Mouse (Mus musculus) hindbrain, embryonic 15.5 days (tissue): ENCODE results near the gene Srsf7. TPM values are rescaled to one million over a fixed set of nuclear protein-coding genes. Genes with fewer than 3 reads are reported as not detected.
"Not testable (repeated sequence)": the region's sequence is repeated elsewhere in the genome, so short reads cannot be mapped to it uniquely, and the experiment has no call there.

Source experiments
- ATAC-seq: fragments of 200-750 bp; cut with Nextera tagmentation; 2 replicates; pipeline ENCODE4 v1.8.0; 2017; ENCODE audit warnings: low read depth, moderate number of reproducible peaks, moderate TSS enrichment; ENCODE audit not compliant: low FRiP score
- H3K27ac ChIP-seq: fragments of 300-500 bp; sonication (generic); replicated peaks from 2 replicates; pipeline ENCODE4 v1.5.1; 2015; ENCODE audit warnings: mild to moderate bottlenecking, inconsistent platforms
- H3K27me3 ChIP-seq: fragments of 300-500 bp; sonication (generic); 2 replicates; pipeline ENCODE4 v1.6.1; 2015; ENCODE audit warnings: control low read depth, inconsistent platforms
- H3K36me3 ChIP-seq: fragments of 300-500 bp; sonication (generic); 2 replicates; pipeline ENCODE4 v1.6.1; 2015; ENCODE audit warnings: control low read depth, inconsistent platforms
- H3K4me1 ChIP-seq: fragments of 300-500 bp; sonication (generic); replicated peaks from 2 replicates; pipeline ENCODE4 v1.6.1; 2015; ENCODE audit warnings: control low read depth, inconsistent platforms
- H3K4me2 ChIP-seq: fragments of 300-500 bp; sonication (generic); 2 replicates; pipeline ENCODE4 v1.6.1; 2015; ENCODE audit warnings: moderate library complexity, mild to moderate bottlenecking, inconsistent platforms
- H3K4me3 ChIP-seq: fragments of 300-500 bp; sonication (generic); 2 replicates; pipeline ENCODE4 v1.5.1; 2015; ENCODE audit warnings: mild to moderate bottlenecking, inconsistent platforms
- H3K9ac ChIP-seq: fragments of 300-500 bp; sonication (generic); 2 replicates; pipeline ENCODE4 v1.6.1; 2015; ENCODE audit warnings: inconsistent platforms
- H3K9me3 ChIP-seq: fragments of 300-500 bp; sonication (generic); 2 replicates; pipeline ENCODE4 v1.6.1; 2016; ENCODE audit warnings: control low read depth, inconsistent platforms
- WGBS: fragments of 180-500 bp; shearing (Covaris S2); methylation state at CpG from one replicate; pipeline ENCODE4 v1.1.7; 2015; 5-methylcytosine and 5-hydroxymethylcytosine counted together
- polyA plus RNA-seq: library from polyadenylated mRNA; unstranded; fragments of >200 nt; fragmentation: Nextera tagmentation; extraction: Ambion mirVana; gene quantifications from 2 replicates; pipeline ENCODE4 v1.2.1, GENCODE M21; 2015

Srsf7 gene
- polyA plus RNA-seq, 1 experiment from 2014 or later: 372 TPM

GRCm38 (mm10) chr17:80225142-80225541 lies 18.0 kb upstream of the Srsf7 start:
- H3K9me3 ChIP-seq, H3K4me1 ChIP-seq, ATAC-seq, H3K36me3 ChIP-seq, H3K27me3 ChIP-seq: not testable (repeated sequence)
- Histone ChIP-seq H3K27ac (peak overlapping the region; percentile 83; the same call in 1 of the 2 replicates), H3K9ac (peak overlapping the region; percentile 60; the same call in 1 of the 2 replicates), H3K4me3 (peak overlapping the region; percentile 63), H3K4me2 (peak overlapping the region; percentile 71)
- WGBS: 60% methylated on average over 5 of the region's 5 CpGs

- Histone ChIP-seq H3K4me2 (peak within 1 kb of the TSS; percentile 71), H3K27ac (peak within 1 kb of the TSS; percentile 83), H3K36me3 (no peaks in the 10 kb centered on the region), H3K4me1 (peaks cover 8% of the 10 kb centered on the region), H3K9ac (peak within 1 kb of the TSS; percentile 60), H3K27me3 (no peaks in the 10 kb centered on the region), H3K9me3 (no peaks in the 10 kb centered on the region), H3K4me3 (peak within 1 kb of the TSS; percentile 63)
- peak; percentile 97 for ATAC-seq
- WGBS: under 1% methylated on average over 33 of the region's 33 CpGs
These were observed 17.4 kb upstream of the Srsf7 start, which contains the start of gene Gemin6 for GRCm38 (mm10) chr17:80224326-80225116. Gene Gemin6, plus strand, starts transcription at chr17:80224441.

DNA sequence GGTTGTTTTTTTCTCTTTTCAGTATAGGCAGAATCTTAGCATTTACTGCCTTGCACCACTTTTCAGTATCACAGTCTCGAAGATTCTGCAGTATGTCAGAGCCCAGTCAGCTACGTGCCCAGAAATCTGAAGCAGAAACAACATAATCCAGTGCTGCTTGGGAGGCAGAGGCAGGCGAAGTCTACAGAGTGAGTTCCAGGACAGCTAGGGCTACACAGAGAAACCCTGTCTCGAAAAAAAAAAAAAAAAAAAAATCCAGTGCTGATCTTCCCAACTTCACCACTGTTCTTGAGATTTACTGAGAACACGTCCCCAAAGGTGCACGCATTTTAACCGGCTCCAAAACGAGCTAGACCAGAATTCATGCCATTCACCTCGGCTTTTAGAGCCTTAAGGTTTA lies 16.7 kb upstream of the Srsf7 start:
- peak overlapping the region; percentile 63 for H3K4me3 ChIP-seq
- no peaks in the 10 kb centered on the region for H3K36me3 ChIP-seq
- peaks cover 8% of the 10 kb centered on the region for H3K4me1 ChIP-seq
- ATAC-seq: peak; percentile 55
- peak overlapping the region; percentile 60 for H3K9ac ChIP-seq
- peak overlapping the region; percentile 71 for H3K4me2 ChIP-seq
- H3K27me3 ChIP-seq: no peaks in the 10 kb centered on the region
- WGBS: 8% methylated on average over 9 of the region's 9 CpGs
- no peaks in the 10 kb centered on the region for H3K9me3 ChIP-seq
- peak overlapping the region; percentile 83 for H3K27ac ChIP-seq

DNA sequence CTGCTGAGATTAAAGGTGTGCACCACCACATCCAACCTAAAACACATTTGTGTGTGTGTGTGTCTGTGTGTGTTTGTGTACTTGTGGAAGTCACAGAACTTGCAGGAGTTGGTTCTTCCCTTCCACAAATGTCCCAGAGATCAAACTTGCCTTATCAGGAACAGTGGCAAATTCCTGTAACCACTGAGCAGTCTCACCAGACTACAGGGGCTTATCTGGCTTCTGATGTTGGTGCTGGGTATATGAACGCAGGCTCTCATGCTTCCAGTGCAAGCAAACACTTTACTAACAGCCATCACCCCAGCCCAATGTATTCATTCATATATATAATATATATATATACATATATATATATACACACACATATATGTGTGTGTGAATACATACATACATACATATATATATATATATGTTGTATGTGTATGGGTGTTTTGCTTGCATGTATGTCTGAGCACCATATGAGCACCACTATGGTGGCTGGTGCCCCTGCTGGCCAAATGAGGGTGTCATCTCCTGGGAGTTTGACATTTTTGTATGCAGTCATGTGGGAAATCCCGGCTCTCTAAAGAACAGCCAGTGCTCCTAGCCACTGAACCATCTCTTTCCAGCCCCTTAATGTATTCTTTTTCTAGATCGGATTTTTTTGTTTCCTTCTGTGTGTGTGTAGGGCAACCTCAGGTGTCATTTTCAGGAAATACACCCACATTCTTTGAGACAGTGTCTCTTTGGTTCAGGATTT lies 15.0 kb upstream of the Srsf7 start:
- ATAC-seq: no peak

DNA sequence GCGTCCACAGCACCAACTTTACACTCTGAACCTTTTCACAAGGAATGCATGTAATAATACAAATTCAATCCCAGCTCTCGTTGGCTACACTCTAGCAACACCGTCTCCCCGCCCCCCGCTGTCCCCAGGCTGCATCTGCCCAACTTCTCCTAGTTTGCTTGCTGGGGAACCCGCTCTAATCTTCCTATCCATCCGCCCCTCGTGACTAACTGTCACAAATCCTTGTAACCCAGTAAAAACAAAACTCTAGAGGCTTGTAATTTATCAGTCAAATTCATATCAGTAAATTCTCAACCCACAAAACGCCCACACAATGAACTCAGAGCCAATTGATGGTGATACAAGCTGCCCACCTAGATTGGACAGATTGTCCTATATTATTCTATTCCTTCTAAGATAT lies 14.1 kb upstream of the Srsf7 start:
- H3K9ac ChIP-seq: no peak overlapping the region
- H3K27me3 ChIP-seq: no peaks in the 10 kb centered on the region
- H3K9me3 ChIP-seq: no peaks in the 10 kb centered on the region
- no peak for ATAC-seq
- WGBS: 68% methylated on average over 9 of the region's 9 CpGs
- H3K4me1 ChIP-seq: peaks cover 8% of the 10 kb centered on the region
- H3K4me3 ChIP-seq: no peak overlapping the region
- no peaks in the 10 kb centered on the region for H3K36me3 ChIP-seq
- H3K4me2 ChIP-seq: no peak overlapping the region
- no peak overlapping the region for H3K27ac ChIP-seq

More for the DNA sequence above, 15.0 kb upstream of the Srsf7 start:
- 67% methylated on average over 3 of the region's 3 CpGs for WGBS
- no peaks in the 10 kb centered on the region for H3K27me3 ChIP-seq
- H3K9ac ChIP-seq: no peak overlapping the region
- no peak overlapping the region for H3K4me3 ChIP-seq
- no peak overlapping the region for H3K27ac ChIP-seq
- no peak overlapping the region for H3K4me2 ChIP-seq
- H3K9me3 ChIP-seq: no peaks in the 10 kb centered on the region
- H3K36me3 ChIP-seq: no peaks in the 10 kb centered on the region
- peaks cover 8% of the 10 kb centered on the region for H3K4me1 ChIP-seq

DNA sequence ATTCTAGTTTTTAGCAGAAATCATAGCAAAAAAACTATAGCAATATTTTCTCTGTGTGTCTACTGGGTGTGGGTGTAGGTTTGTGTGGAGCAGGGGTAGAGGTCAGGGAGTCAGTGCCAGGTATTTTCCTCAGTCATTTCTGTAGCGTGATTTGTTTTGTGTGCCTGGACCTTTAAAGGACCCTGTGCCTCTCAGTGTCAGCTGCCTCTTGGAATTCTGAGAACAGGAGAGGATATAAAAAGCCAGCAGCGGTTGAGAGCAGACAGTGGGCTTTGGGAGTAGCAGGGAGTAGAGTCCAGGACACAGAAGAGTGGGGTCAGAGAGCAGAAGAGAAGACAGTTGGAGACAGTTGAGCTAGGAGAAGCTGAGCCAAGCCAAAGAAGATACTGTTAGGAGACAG lies 13.0 kb upstream of the Srsf7 start:
- no peak overlapping the region for H3K4me3 ChIP-seq
- H3K9me3 ChIP-seq: no peaks in the 10 kb centered on the region
- no peak overlapping the region for H3K4me2 ChIP-seq
- no peaks in the 10 kb centered on the region for H3K36me3 ChIP-seq
- H3K4me1 ChIP-seq: peaks cover 8% of the 10 kb centered on the region
- H3K9ac ChIP-seq: no peak overlapping the region
- no peak overlapping the region for H3K27ac ChIP-seq
- H3K27me3 ChIP-seq: no peaks in the 10 kb centered on the region
- ATAC-seq: no peak
- 68% methylated on average over 2 of the region's 2 CpGs for WGBS

DNA sequence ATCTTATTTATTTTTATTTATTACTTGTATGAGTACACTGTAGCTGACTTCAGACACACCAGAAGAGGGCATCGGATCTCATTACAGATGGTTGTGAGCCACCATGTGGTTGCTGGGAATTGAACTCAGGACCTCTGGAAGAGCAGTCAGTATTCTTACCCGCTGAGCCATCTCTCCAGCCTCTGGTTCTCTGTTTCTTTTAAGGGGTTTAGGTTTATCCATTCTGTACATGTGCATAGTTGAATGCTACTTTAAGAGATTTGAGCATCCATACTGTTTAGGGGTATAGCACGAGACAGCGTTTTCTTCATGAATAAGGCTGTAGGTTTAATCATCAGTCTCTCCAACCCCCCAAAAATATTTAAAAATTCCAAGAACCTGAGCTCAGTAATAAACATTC lies 6.9 kb upstream of the Srsf7 start:
- not testable (repeated sequence) for ATAC-seq, H3K4me2 ChIP-seq, H3K9me3 ChIP-seq, H3K36me3 ChIP-seq, H3K4me3 ChIP-seq, H3K9ac ChIP-seq, H3K27me3 ChIP-seq, H3K27ac ChIP-seq, H3K4me1 ChIP-seq
- 89% methylated on average over 4 of the region's 4 CpGs for WGBS

DNA sequence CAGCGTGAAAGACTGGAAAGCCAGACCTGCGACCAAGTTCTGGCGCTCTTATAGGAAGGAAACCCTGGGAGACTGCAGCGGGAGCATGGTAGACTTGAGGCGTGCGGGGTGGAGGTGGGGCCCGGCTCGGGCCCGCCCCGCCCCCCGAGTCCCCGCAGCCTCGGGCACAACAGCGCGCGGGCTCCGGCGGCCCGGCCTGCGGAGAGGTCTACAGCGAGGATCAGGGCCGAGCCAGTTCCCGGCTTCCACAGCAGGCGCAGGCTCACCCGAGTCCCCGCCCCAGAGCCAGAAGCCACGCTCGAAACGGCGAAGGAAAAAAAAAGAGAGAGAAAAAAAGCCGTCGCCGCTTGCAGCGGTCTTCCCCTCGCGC lies 821 bp downstream of the Srsf7 start:
- Histone ChIP-seq H3K4me1 (peaks cover 14% of the 10 kb centered on the region), H3K9me3 (no peaks in the 10 kb centered on the region), H3K4me2 (peak overlapping the region; percentile 94), H3K9ac (peak overlapping the region; percentile 81), H3K36me3 (peaks cover 31% of the 10 kb centered on the region), H3K4me3 (peak overlapping the region; percentile 96), H3K27me3 (no peaks in the 10 kb centered on the region), H3K27ac (peak overlapping the region; percentile 97)
- peak; percentile 71 for ATAC-seq
- WGBS: under 1% methylated on average over 36 of the region's 36 CpGs

DNA sequence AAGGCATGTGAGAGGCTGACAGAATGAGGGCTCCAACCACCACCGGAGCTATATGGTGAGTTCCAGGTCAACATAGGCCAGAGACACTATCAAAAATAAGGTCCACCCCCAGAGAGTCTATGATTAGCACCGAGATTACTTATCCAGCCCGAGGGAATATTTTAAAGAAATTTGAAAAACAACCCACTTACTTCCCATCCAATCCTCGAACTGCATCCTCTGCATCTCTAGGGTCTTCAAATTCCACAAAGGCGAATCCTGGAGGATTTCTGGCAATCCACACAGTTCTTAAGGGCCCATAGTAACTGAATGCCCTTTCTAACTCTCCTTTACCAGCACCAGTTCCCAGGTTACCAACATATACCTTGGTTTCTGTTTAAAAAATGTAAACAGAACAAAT lies 1.4 kb downstream of the Srsf7 start:
- H3K4me1 ChIP-seq: peaks cover 14% of the 10 kb centered on the region
- H3K27me3 ChIP-seq: no peaks in the 10 kb centered on the region
- H3K36me3 ChIP-seq: peaks cover 35% of the 10 kb centered on the region
- 28% methylated on average over 5 of the region's 5 CpGs for WGBS
- H3K9ac ChIP-seq: peak overlapping the region; percentile 81
- peak overlapping the region; percentile 97 for H3K27ac ChIP-seq
- H3K4me2 ChIP-seq: peak overlapping the region; percentile 94
- H3K9me3 ChIP-seq: no peaks in the 10 kb centered on the region
- no peak for ATAC-seq
- peak overlapping the region; percentile 96 for H3K4me3 ChIP-seq

- H3K9ac ChIP-seq: no peak overlapping the region
- H3K4me2 ChIP-seq: no peak overlapping the region
- no peaks in the 10 kb centered on the region for H3K9me3 ChIP-seq
- H3K36me3 ChIP-seq: peaks cover 62% of the 10 kb centered on the region
- no peaks in the 10 kb centered on the region for H3K27me3 ChIP-seq
- 91% methylated on average over 3 of the region's 3 CpGs for WGBS
- no peak overlapping the region for H3K4me3 ChIP-seq
- no peak overlapping the region for H3K27ac ChIP-seq
- peak; percentile 42; the same call in 1 of the 2 replicates for ATAC-seq
- no peaks in the 10 kb centered on the region; the same call in 1 of the 2 replicates for H3K4me1 ChIP-seq
These were observed 7.8 kb downstream of the Srsf7 start for GRCm38 (mm10) chr17:80199160-80199778.

- H3K27me3 ChIP-seq: no peaks in the 10 kb centered on the region
- no peaks in the 10 kb centered on the region for H3K4me1 ChIP-seq
- 65% methylated on average over 5 of the region's 5 CpGs for WGBS
- no peak overlapping the region for H3K4me2 ChIP-seq
- H3K36me3 ChIP-seq: peaks cover 26% of the 10 kb centered on the region
- no peak overlapping the region for H3K9ac ChIP-seq
- H3K27ac ChIP-seq: no peak overlapping the region
- no peak overlapping the region for H3K4me3 ChIP-seq
- H3K9me3 ChIP-seq: no peaks in the 10 kb centered on the region
- ATAC-seq: peak; percentile 25; the same call in 1 of the 2 replicates
These were observed 14.0 kb downstream of the Srsf7 start for GRCm38 (mm10) chr17:80193075-80193474.

GRCm38 (mm10) chr17:80183615-80184014 lies 23.5 kb downstream of the Srsf7 start:
- Histone ChIP-seq H3K36me3 (no peaks in the 10 kb centered on the region), H3K9ac (no peak overlapping the region), H3K27ac (no peak overlapping the region), H3K9me3 (no peaks in the 10 kb centered on the region), H3K27me3 (no peaks in the 10 kb centered on the region), H3K4me2 (no peak overlapping the region), H3K4me1 (no peaks in the 10 kb centered on the region), H3K4me3 (no peak overlapping the region)
- no peak for ATAC-seq
- WGBS: 86% methylated on average over 10 of the region's 10 CpGs
